Mouse (Mus musculus) lung, postnatal 0 days (tissue): Measurements from ENCODE around the gene Frs3. TPM values are rescaled to one million over a fixed set of nuclear protein-coding genes. Genes with fewer than 3 reads are reported as not detected.
A peak's percentile ranks its signal among the peaks of the same experiment; 100 is the strongest.

Experiments
- ATAC-seq: fragments of 200-750 bp; cut with Nextera tagmentation; 2 replicates; pipeline ENCODE4 v1.8.0; 2017; ENCODE audit warnings: moderate library complexity
- DNase-seq: peaks from one replicate; pipeline ENCODE4 v3.0.0-alpha.2; 2016; ENCODE audit warnings: low spot score
- H3K27ac ChIP-seq: fragments of 300-500 bp; sonication (generic); 2 replicates; pipeline ENCODE4 v1.5.1; 2014; ENCODE audit warnings: antibody characterized with exemption, mild to moderate bottlenecking, low read length, mixed read lengths
- H3K27me3 ChIP-seq: fragments of 300-500 bp; sonication (generic); replicated peaks from 2 replicates; pipeline ENCODE4 v1.6.1; 2014; ENCODE audit warnings: low read length, mixed read lengths; ENCODE audit not compliant: insufficient read depth
- H3K36me3 ChIP-seq: fragments of 300-500 bp; sonication (generic); 2 replicates; pipeline ENCODE4 v1.6.1; 2014; ENCODE audit warnings: low read length, mixed read lengths; ENCODE audit not compliant: insufficient read depth
- H3K4me1 ChIP-seq: fragments of 300-500 bp; sonication (generic); 2 replicates; pipeline ENCODE4 v1.6.1; 2014; ENCODE audit warnings: antibody characterized with exemption, low read depth, low read length, mixed read lengths; ENCODE audit not compliant: insufficient read depth
- H3K4me2 ChIP-seq: fragments of 300-500 bp; sonication (generic); replicated peaks from 2 replicates; pipeline ENCODE4 v1.6.1; 2014; ENCODE audit warnings: low read depth, mild to moderate bottlenecking, low read length, moderate library complexity, mixed read lengths
- H3K4me3 ChIP-seq: fragments of 300-500 bp; sonication (generic); 2 replicates; pipeline ENCODE4 v1.5.1; 2014; ENCODE audit warnings: low read depth, low read length
- H3K9ac ChIP-seq: fragments of 300-500 bp; sonication (generic); replicated peaks from 2 replicates; pipeline ENCODE4 v1.6.1; 2014; ENCODE audit warnings: low read depth, mild to moderate bottlenecking
- H3K9me3 ChIP-seq: fragments of 300-500 bp; sonication (generic); 2 replicates; pipeline ENCODE4 v1.6.1; 2016; ENCODE audit warnings: low read length, mixed read lengths
- CTCF ChIP-seq: IDR thresholded peaks from 2 replicates; pipeline ENCODE4 v1.5.1; 2016; ENCODE audit warnings: antibody characterized with exemption, mild to moderate bottlenecking
- EP300 ChIP-seq: IDR thresholded peaks from 2 replicates; pipeline ENCODE4 v1.6.1; 2016; ENCODE audit warnings: antibody characterized with exemption, mild to moderate bottlenecking, control low read depth
- WGBS: fragments of 180-500 bp; shearing (Covaris S2); extraction: QIAGEN DNeasy Blood & Tissue Kit; methylation state at CpG from one replicate; pipeline ENCODE4 v1.1.7; 2014; 5-methylcytosine and 5-hydroxymethylcytosine counted together
- polyA plus RNA-seq: library from polyadenylated mRNA; unstranded; fragments of >200 nt; fragmentation: Nextera tagmentation; extraction: Ambion mirVana; gene quantifications from 2 replicates; pipeline ENCODE4 v1.2.1, GENCODE M21; 2015

The Frs3 gene
- polyA plus RNA-seq, 1 experiment from 2014 or later, result 4.1 TPM

DNA sequence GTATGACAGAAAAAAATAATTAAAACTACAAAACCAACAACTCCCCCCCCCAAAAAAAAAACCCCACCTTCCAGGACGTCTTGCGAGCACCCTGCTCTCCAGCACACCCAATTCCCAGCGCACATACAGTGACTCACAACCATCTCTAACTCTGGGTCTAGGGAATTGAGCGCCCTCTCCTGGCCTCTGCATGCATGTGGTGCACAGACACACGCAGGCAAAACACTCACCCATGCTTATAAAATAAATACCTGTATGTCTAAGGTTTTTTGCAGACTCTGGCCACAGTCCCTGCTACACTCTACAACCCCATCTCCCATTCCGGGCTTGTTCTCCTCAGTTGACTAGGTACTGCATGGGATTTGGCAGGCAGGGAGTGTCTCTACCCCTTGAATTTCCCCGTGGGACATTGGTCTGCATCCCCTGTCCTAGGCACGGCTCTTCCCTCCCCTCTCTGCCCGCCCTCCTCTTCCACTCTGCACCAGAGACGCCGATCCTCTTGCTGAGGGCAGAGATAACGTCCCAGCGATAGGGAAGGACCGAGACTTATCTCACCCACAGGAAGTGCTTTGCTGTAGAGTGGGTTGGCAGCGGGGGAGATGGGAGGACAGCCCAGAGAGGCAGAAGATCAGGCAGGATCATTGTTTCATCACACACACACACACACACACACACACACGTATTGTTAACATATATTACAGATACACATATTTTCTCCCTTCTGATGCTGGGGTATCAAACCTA, 54.3 kb downstream of the Frs3 start:
- no peaks in the 10 kb centered on the region for H3K9me3 ChIP-seq
- H3K27ac ChIP-seq, result no peak overlapping the region
- TF ChIP-seq EP300 (no peak), CTCF (peak; percentile 55)
- H3K9ac ChIP-seq, result no peak overlapping the region
- H3K4me1 ChIP-seq, result peaks cover 4% of the 10 kb centered on the region; the same call in 1 of the 2 replicates
- H3K36me3 ChIP-seq, result no peaks in the 10 kb centered on the region
- H3K4me3 ChIP-seq, result no peak overlapping the region
- ATAC-seq (no peak), DNase-seq (no peak)
- no peaks in the 10 kb centered on the region for H3K27me3 ChIP-seq
- 33% methylated on average over 16 of the region's 16 CpGs for WGBS
- H3K4me2 ChIP-seq, result no peak overlapping the region

- WGBS, result 96% methylated on average over 14 of the region's 14 CpGs
- no peak for ATAC-seq
Measured at GRCm38 (mm10) chr17:47744086-47744485, 55.3 kb downstream of the Frs3 start.

GRCm38 (mm10) chr17:47744746-47745368, 56.0 kb downstream of the Frs3 start:
- DNase-seq (no peak), ATAC-seq (no peak)
- H3K4me1 ChIP-seq, result 0 out of 2 replicates have a peak, but pooled peaks cover 4% of the 10 kb centered on the region
- H3K27ac ChIP-seq, result no peak overlapping the region
- H3K36me3 ChIP-seq, result no peaks in the 10 kb centered on the region
- H3K9me3 ChIP-seq, result no peaks in the 10 kb centered on the region
- H3K27me3 ChIP-seq, result no peaks in the 10 kb centered on the region
- no peak overlapping the region for H3K4me2 ChIP-seq
- no peak overlapping the region for H3K4me3 ChIP-seq
- no peak overlapping the region for H3K9ac ChIP-seq
- no peak for TF ChIP-seq EP300
- peak; percentile 44 for TF ChIP-seq CTCF
- 87% methylated on average over 10 of the region's 10 CpGs for WGBS

More at GRCm38 (mm10) chr17:47744086-47744485, 55.3 kb downstream of the Frs3 start:
- Histone ChIP-seq H3K27me3 (no peaks in the 10 kb centered on the region), H3K36me3 (no peaks in the 10 kb centered on the region), H3K4me1 (peaks cover 4% of the 10 kb centered on the region; the same call in 1 of the 2 replicates), H3K27ac (no peak overlapping the region), H3K4me3 (no peak overlapping the region), H3K4me2 (no peak overlapping the region), H3K9ac (no peak overlapping the region), H3K9me3 (no peaks in the 10 kb centered on the region)
- no peak for TF ChIP-seq CTCF
- TF ChIP-seq EP300, result no peak
- no peak for DNase-seq

- no peaks in the 10 kb centered on the region for H3K9me3 ChIP-seq
- no peak overlapping the region for H3K4me2 ChIP-seq
- H3K27me3 ChIP-seq, result no peaks in the 10 kb centered on the region
- peak; percentile 90 for ATAC-seq
- 39% methylated on average over 14 of the region's 14 CpGs for WGBS
- no peak overlapping the region for H3K9ac ChIP-seq
- peak overlapping the region; percentile 48 for H3K27ac ChIP-seq
- TF ChIP-seq CTCF (no peak), EP300 (peak; percentile 76)
- H3K4me1 ChIP-seq, result 0 out of 2 replicates have a peak, but pooled peaks cover 7% of the 10 kb centered on the region
- no peaks in the 10 kb centered on the region for H3K36me3 ChIP-seq
- no peak overlapping the region for H3K4me3 ChIP-seq
- DNase-seq, result peak; percentile 82
Measured at GRCm38 (mm10) chr17:47748791-47749553, 60.1 kb downstream of the Frs3 start.

- ATAC-seq (no peak), DNase-seq (no peak)
- Histone ChIP-seq H3K9ac (no peak overlapping the region), H3K4me3 (no peak overlapping the region), H3K27me3 (no peaks in the 10 kb centered on the region), H3K27ac (peak overlapping the region; percentile 48), H3K4me1 (0 out of 2 replicates have a peak, but pooled peaks cover 7% of the 10 kb centered on the region), H3K9me3 (no peaks in the 10 kb centered on the region), H3K36me3 (no peaks in the 10 kb centered on the region), H3K4me2 (no peak overlapping the region)
- TF ChIP-seq EP300, result no peak
- TF ChIP-seq CTCF, result no peak
- WGBS, result 73% methylated on average over 3 of the region's 3 CpGs
Measured at GRCm38 (mm10) chr17:47749626-47750025, 60.8 kb downstream of the Frs3 start.

GRCm38 (mm10) chr17:47750101-47750500, 61.3 kb downstream of the Frs3 start:
- H3K27me3 ChIP-seq, result no peaks in the 10 kb centered on the region
- no peak overlapping the region for H3K4me2 ChIP-seq
- 57% methylated on average over 6 of the region's 6 CpGs for WGBS
- no peak for TF ChIP-seq EP300
- TF ChIP-seq CTCF, result no peak
- no peak for DNase-seq
- H3K4me1 ChIP-seq, result 0 out of 2 replicates have a peak, but pooled peaks cover 7% of the 10 kb centered on the region
- H3K4me3 ChIP-seq, result no peak overlapping the region
- no peak overlapping the region for H3K9ac ChIP-seq
- H3K27ac ChIP-seq, result no peak overlapping the region
- H3K36me3 ChIP-seq, result no peaks in the 10 kb centered on the region
- no peak for ATAC-seq
- H3K9me3 ChIP-seq, result no peaks in the 10 kb centered on the region
